Mouse (Mus musculus): ENCODE measurements around the gene Prkar2b.
A peak's percentile ranks its signal among the peaks of the same experiment; 100 is the strongest.

The Prkar2b gene

GRCm38 (mm10) chr12:32060247-32061089, 628 bp downstream of the Prkar2b start:
- peak in 1 of 2 experiments; percentile 24 for DNase-seq (ENCODE audit: low spot score in 2 of 2)

- no peak for DNase-seq (ENCODE audit: low spot score in 2 of 2)
These were observed 1.4 kb downstream of the Prkar2b start for GRCm38 (mm10) chr12:32059707-32060106.

GRCm38 (mm10) chr12:32059135-32059534, 2.0 kb downstream of the Prkar2b start:
- no peak for DNase-seq (ENCODE audit: low spot score in 2 of 2)

DNA sequence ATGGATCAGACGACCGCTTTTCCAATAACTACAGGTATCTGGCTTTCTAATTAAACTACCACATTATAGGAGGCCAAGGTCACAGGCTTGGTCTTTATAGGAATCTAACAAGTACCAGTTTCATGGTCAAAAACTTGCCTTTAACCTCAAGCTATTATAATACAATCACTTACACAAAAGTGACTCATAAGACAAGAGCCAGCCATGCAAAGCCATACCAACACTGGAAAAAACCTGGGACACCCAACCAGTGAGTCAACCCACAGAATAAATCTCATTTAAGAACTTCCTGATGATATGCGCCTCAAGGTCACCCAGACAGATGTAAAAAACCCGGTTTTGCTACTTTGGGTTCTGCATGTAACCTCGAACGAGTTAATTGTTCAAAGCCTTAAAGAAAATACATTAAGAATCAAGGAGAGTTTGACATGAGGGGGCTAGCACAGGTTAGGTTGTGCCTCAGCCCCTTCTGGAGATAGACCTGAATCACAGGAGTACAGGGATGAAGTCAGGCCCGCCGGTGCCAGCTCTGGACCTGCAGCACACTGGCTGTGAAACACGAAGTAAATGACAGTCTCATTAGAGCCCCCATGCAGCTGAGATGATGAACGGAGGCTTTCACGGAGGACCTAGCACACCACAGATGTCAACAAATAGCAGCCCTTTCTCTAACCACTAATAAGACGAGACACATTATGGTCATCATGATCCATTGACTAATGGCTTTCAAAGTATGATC, 3.5 kb downstream of the Prkar2b start:
- DNase-seq (ENCODE audit: low spot score in 2 of 2), result no peak

DNA sequence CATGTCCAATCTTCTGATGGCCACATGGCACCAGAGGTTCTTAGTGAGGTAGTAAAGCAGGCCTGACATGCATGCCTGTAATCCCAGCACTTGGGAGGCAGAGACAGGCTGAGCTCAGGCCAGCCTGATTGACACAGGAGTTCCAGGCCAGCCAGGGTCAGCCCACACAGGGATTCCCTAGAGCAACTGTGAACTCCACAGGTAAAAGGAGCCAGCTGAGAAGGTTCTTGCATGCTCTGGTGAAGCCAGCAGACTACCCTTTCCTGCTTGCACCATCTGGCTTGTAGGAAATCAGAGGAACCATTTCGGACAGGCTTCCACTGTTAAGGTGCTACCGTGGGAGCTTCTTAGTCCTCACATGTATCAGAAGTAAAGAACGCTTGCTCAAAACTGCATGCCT, 5.3 kb downstream of the Prkar2b start:
- DNase-seq (ENCODE audit: low spot score in 2 of 2), result no peak

- no peak for DNase-seq (ENCODE audit: low spot score in 2 of 2)
These were observed 6.5 kb downstream of the Prkar2b start for GRCm38 (mm10) chr12:32054476-32055166.

DNA sequence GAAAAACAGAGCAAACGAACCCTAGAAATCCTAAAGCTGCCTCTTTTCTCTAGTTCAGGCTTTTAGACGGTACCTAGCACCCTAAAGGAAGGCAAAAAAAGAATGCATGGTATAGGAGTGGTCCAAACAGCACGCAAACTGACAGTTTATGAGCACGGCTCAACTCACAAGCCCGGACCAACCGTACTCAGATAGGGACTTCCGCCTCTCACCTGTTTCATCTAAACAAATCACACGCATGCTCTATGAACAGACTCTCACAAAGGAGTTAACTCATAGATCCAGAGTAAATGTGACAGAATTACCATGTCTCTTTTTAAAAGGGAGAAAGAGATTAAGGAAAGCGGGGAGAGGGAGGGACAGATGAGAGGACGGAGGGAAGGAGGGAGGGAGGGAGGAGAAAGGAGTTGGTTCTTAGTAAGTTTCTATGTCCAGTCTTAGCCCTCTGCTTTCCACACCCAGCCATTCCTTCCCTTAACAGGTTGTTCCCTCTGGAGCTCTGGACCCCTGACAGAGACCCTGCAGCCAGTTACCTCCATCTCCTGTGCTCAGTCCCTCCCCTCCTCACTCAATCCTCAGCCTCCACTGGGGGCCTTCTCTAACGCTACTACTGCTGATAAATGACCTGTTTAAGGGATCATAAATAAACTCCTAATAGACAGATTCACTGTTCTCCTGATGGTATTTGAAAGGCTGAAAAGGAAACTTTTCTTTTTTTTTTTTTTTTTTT, 7.3 kb downstream of the Prkar2b start:
- DNase-seq (ENCODE audit: low spot score in 2 of 2), result no peak

DNA sequence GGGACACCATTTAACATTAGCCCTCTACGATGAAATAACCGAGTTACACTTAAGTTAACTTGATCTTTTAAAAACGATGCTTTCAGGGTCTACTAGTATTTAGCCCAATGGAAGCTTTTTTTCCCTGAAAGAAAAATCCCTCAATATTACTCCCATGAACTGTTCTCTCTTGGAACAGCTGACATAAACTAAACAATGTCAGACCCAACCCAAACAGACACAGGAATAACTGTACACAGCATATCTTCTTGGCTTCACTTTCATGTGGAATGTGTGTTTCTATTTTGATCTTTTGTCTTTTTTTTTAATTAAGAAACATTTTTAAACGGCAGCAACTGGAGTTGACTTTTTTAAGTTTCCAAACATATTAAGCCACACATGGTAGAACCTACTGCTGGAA, 8.2 kb downstream of the Prkar2b start:
- DNase-seq (ENCODE audit: low spot score in 2 of 2), result no peak

DNA sequence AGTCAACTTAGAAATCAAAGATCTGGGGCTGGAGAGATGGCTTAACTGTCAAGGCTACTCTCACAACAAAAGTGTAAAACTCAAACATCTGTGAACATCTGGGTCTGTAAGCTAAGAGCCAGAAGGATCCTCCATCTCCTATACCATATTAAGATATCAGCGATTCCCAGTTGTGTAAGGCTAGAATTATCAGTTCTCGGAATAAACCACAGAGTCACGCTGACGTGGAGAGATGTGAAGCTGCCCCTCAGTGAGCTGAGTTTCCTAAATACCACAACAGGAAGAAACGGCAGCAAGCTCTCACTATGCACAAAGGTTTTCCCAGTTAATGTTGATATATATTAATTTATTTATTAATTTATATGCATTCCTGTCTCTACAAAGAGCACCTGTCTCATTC, 10.9 kb downstream of the Prkar2b start:
- no peak for DNase-seq (ENCODE audit: low spot score in 2 of 2)

- DNase-seq (ENCODE audit: low spot score in 2 of 2), result no peak
These were observed 15.3 kb downstream of the Prkar2b start for GRCm38 (mm10) chr12:32045566-32046330.

- DNase-seq (ENCODE audit: low spot score in 2 of 2), result no peak
These were observed 16.5 kb downstream of the Prkar2b start for GRCm38 (mm10) chr12:32044487-32045134.

DNA sequence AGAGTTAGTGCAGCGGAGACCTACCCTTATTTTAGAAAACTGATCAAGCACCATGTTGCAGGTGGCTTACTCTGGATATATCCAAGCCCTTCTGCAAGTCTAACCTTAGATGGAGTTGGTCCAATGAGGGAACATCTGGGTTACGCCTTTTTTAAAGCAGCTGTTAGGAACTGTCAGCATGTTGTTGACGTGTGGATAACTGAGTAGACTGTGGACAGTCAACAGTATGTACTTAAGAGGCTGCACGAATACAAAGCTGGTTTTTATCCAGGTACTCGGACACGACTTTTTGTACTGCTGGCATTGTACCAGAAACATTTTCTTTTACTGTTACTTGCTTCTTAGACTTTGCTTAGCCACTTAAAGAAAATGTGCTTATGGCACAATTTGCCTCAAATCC, 27.6 kb downstream of the Prkar2b start:
- no peak for DNase-seq (ENCODE audit: low spot score in 2 of 2)

DNA sequence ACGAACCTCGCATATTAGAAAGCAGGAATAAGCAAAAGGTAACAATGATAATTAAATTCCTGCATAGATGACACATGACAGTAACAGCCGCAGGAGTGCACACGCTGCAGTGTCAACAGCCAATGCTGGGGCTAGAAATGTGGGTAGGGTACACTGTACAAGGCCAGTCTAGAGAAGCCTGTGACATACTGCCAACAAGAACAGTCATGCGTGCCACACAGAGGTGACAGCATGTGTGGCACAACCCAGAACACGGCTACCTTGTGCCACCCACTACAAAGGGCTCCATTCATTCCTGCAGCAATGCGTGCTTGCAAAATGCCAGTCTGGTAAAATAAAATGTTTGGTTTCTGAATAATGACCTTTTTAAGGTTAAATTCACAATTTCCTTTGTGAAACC, 28.2 kb downstream of the Prkar2b start:
- no peak for DNase-seq (ENCODE audit: low spot score in 2 of 2)

- DNase-seq (ENCODE audit: low spot score in 2 of 2), result no peak
These were observed 42.7 kb downstream of the Prkar2b start for GRCm38 (mm10) chr12:32018376-32018750.

DNA sequence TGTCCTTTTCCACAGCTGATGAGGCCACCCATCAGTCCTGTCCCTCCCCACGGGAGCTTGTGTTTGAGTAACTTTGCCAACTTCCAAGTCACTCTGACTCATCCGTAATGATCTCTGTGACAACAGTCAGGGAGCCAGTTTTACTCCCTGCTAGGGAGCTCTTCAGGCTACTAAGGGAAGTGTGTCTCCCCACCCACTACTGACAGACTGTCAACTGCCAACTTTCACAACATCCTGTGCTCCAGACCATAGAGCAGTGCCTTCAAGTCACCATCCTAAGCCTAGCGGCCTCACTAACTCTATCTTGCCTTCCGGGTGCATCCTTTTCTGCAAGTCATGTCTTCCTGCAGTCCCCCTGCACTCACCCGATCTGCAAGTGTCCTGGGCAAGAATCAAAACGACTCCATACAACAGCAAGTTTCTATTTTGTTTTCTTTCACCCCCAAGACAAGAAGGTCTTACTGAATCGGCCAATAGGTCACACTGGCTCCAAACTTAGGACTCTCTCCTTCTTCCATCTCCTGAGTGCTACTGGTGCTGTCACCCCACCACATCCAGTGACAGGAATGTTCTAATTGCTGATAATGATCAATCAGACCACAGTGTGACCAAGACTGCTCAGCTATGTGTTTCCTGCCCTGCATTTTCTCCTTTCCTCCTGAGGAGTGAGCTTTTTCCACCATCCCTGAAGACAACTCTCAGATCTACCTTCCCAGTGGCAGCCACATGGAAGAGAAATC, 43.3 kb downstream of the Prkar2b start:
- DNase-seq (ENCODE audit: low spot score in 2 of 2), result no peak

DNA sequence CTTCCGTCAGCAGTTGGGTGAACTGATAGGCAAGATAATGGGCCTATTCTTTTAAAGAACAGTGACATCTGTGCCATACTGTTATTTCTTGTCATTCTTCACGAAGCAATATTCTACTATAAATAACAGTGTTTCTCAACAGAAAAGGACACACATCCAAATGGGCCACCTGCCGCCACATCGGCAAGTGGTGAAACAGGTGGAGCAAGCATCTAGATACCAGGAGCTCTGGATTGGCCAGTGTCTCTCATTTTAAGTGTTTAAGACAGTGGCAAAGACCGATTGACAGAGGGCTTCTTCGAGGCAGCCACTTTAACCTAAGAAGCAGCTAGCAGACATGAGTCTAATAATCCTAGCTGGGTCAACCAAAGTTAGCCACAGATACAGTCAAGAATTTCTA, 44.6 kb downstream of the Prkar2b start:
- no peak for DNase-seq (ENCODE audit: low spot score in 2 of 2)

- DNase-seq (ENCODE audit: low spot score in 2 of 2), result no peak
These were observed 45.8 kb downstream of the Prkar2b start for GRCm38 (mm10) chr12:32015268-32015769.

DNA sequence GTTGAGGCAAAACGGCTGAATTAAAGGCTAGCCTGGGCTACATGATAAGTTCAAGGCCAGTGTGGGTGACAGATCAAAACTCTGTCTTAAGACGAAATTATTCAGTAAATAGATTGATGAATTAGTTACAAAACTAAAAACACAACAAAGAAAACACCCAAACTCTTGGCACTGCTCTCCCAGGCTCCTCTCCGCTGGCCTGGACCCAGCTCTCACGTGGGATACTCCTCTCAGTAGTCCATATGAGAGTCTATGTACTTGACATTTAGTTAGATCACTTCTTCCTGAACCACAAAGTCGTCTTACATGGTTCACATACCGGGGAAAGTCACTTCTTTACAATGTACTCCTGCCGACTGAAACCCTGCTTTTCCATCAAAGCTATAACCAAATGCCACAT, 46.3 kb downstream of the Prkar2b start:
- no peak for DNase-seq (ENCODE audit: low spot score in 2 of 2)

DNA sequence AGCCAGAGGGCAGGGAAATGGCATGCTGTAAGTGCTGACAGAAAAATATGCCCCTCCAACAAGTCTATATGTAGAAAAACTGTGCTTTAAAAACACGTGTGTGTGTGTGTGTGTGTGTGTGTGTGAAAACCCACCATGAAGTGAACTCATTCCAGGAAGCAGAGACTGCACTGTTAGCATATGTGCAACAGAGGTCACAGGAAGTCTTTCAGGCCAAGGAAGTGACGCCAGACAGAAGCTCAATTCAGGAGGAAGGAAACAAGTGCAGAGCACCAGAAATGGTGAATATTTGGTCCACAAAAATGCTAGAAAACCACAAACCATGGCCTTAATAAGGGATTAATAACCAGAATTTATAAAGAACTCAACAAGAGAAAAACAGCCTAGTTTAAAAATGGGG, 48.9 kb downstream of the Prkar2b start:
- DNase-seq (ENCODE audit: low spot score in 2 of 2), result no peak

DNA sequence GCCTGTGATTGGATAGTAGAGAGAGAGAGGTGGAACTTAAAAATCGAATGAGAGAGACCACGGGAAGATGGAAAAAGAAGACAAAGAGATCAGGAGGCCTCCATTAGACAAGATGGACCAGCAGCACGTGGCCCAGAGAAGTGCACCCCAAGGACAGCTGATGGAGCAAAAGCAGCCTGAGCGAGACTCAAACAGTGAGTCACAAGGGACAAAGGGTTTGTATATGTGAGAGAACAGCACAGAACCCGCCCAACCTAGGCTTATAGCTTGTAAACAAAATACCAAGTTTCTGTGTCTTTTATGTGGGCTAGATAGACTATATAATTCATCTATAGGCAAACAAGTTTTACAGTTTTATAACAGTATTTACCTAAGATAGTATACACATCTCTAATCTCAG, 50.0 kb downstream of the Prkar2b start:
- DNase-seq (ENCODE audit: low spot score in 2 of 2), result no peak

Data from frontal cortex, postnatal 25 days (tissue).